7 mouse cellular contexts compared by ENCODE assay signal in the genomic region with DNA sequence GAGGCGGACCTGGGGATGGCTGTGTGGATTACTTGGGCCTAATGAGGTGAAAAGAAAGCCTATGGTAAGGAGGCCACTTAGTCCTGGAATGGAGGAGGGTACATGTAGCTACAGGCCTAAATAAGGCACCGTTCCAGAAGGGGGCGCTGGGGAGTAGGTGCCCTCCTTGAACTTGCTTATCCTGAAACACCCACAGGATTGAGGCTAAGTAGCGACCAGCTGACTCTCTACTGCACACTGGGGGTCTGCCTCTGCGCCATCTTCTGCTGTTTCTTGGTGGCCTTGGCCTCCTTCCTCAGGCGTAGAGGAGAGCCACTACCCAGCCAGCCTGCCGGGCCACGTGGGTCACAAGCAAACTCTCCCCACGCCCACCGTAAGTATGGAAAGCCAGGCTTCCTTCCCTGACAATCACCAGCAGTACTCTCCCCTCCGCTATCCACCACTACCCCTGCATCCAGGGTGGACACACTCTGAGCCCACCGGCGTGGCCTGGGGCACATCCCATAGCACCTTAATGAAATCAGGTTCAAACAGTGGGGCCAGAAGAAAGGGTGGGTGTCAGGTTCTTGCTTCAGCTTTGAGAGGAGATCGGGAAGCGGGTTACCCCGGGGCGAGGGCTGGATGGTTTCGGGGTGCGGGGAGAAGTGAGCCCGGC. TPM values are rescaled to one million over a fixed set of nuclear protein-coding genes. Genes with fewer than 3 reads are reported as not detected.
DNase-seq lines count a peak whose midpoint lies in the region; ATAC-seq and TF ChIP-seq lines count a peak whose summit lies in the region.

No protein-coding gene starts in this region.

- peak; percentile 43; the same call in 1 of the 2 replicates for ATAC-seq in hindbrain, embryonic 15.5 days (ENCODE audit: low FRiP score, low read depth)
- ATAC-seq in liver, embryonic 16.5 days (ENCODE audit: low read depth): no peak

- no peak; the same call in 1 of the 2 replicates for TF ChIP-seq RAD21 in CH12.LX (IDR thresholded peaks at IDR 0.05; ENCODE audit: low read depth, low read length)

- in situ Hi-C loops in CH12.LX (cut with MboI; ENCODE audit: low pct_ligation_motif_present, low pct_unique_long_range_greater_than_20kb, low sequenced_read_pairs): no loop called here

- no peak for TF ChIP-seq EP300 in CH12.LX (IDR thresholded peaks at IDR 0.05; ENCODE audit: low read length)

- H3K36me3 ChIP-seq in CH12.LX (replicated peaks in 1 of 2; ENCODE audit: control insufficient read depth in 1 of 2, insufficient read depth in 1 of 2, low read length in 1 of 2): peaks cover 53 to 81% of the 10 kb centered on the region in 2 experiments
- H3K36me3 ChIP-seq in hindbrain, embryonic 15.5 days: peaks cover 4% of the 10 kb centered on the region; the same call in 1 of the 2 replicates
- H3K36me3 ChIP-seq in liver, embryonic 16.5 days (ENCODE audit: control insufficient read depth, insufficient read depth): no peaks in the 10 kb centered on the region

- H3K9ac ChIP-seq in CH12.LX (ENCODE audit: insufficient read depth, low read depth): no peak overlapping the region
- H3K9ac ChIP-seq in hindbrain, embryonic 15.5 days: peak overlapping the region; percentile 42; the same call in 1 of the 2 replicates
- H3K9ac ChIP-seq in liver, embryonic 16.5 days (ENCODE audit: low read depth, low read length): no peak overlapping the region

- H3K9me3 ChIP-seq in CH12.LX (replicated peaks; ENCODE audit: low read length): no peaks in the 10 kb centered on the region
- H3K9me3 ChIP-seq in hindbrain, embryonic 15.5 days: no peaks in the 10 kb centered on the region
- no peaks in the 10 kb centered on the region for H3K9me3 ChIP-seq in liver, embryonic 16.5 days (replicated peaks; ENCODE audit: control insufficient read depth, low read length)

- H3K4me2 ChIP-seq in CH12.LX (ENCODE audit: insufficient read depth, low read depth, poor library complexity, severe bottlenecking): no peak overlapping the region
- peak overlapping the region; percentile 89 for H3K4me2 ChIP-seq in hindbrain, embryonic 15.5 days
- H3K4me2 ChIP-seq in liver, embryonic 16.5 days (ENCODE audit: low read depth, low read length): peak overlapping the region; percentile 50

- dilution Hi-C loops in CH12.LX (cut with MboI; ENCODE audit: extremely low pct_ligation_motif_present, extremely low pct_unique_long_range_greater_than_20kb, low sequenced_read_pairs): no loop called here

- peaks cover 40% of the 10 kb centered on the region for H3K79me2 ChIP-seq in CH12.LX (replicated peaks; ENCODE audit: control insufficient read depth, extremely low read depth, insufficient read depth, poor library complexity, severe bottlenecking)

- no peaks in the 10 kb centered on the region for H3K27me3 ChIP-seq in CH12.LX (replicated peaks)
- no peaks in the 10 kb centered on the region for H3K27me3 ChIP-seq in hindbrain, embryonic 15.5 days
- H3K27me3 ChIP-seq in liver, embryonic 16.5 days (ENCODE audit: control insufficient read depth, insufficient read depth, low read depth, low read length): peaks cover 2% of the 10 kb centered on the region; the same call in 1 of the 2 replicates

- H3K4me1 ChIP-seq in CH12.LX (ENCODE audit: control insufficient read depth in 1 of 2, insufficient read depth in 2 of 2): peaks cover 7 to 44% of the 10 kb centered on the region in 2 experiments
- H3K4me1 ChIP-seq in hindbrain, embryonic 15.5 days (replicated peaks): peaks cover 13% of the 10 kb centered on the region
- no peaks in the 10 kb centered on the region for H3K4me1 ChIP-seq in liver, embryonic 16.5 days (ENCODE audit: control insufficient read depth, low read depth, low read length)
- peaks cover 10% of the 10 kb centered on the region for H3K4me1 ChIP-seq in olfactory bulb, adult 2 months (ENCODE audit: control insufficient read depth, insufficient read depth, low read length)

- WGBS in hindbrain, embryonic 15.5 days: 13% methylated on average over 20 of the region's 20 CpGs
- WGBS in liver, embryonic 16.5 days (ENCODE audit: insufficient replicate concordance): 20% methylated on average over 20 of the region's 20 CpGs
- 29% methylated on average over 20 of the region's 20 CpGs for WGBS in olfactory bulb, adult 2 months

- no peak; the same call in 1 of the 2 replicates for TF ChIP-seq POLR2A in CH12.LX (IDR thresholded peaks at IDR 0.05; ENCODE audit: low read depth, low read length)
- no peak for TF ChIP-seq POLR2A in olfactory bulb, adult 2 months (IDR thresholded peaks at IDR 0.05; ENCODE audit: insufficient read depth, low read depth, low read length)

- no peak overlapping the region for H3K4me3 ChIP-seq in CH12.LX (replicated peaks in 1 of 3; ENCODE audit: low read depth in 2 of 3, low read length in 2 of 3, poor library complexity in 1 of 3)
- H3K4me3 ChIP-seq in hindbrain, embryonic 15.5 days: peak overlapping the region; percentile 43
- peak overlapping the region; percentile 30 for H3K4me3 ChIP-seq in liver, embryonic 16.5 days (ENCODE audit: low read depth, low read length)
- peak overlapping the region; percentile 38 for H3K4me3 ChIP-seq in olfactory bulb, adult 2 months (ENCODE audit: insufficient read depth, low read depth, low read length)

- peak; percentile 61 to 83 for TF ChIP-seq CTCF in CH12.LX (conservative IDR thresholded peaks at IDR 0.05 in 1 of 2, IDR thresholded peaks at IDR 0.05 in 1 of 2; ENCODE audit: low read depth in 2 of 2, low read length in 2 of 2)
- 0 out of 2 replicates have a peak, but pooled peaks have one; percentile 3 for TF ChIP-seq CTCF in olfactory bulb, adult 2 months (IDR thresholded peaks at IDR 0.05; ENCODE audit: insufficient read depth, low read depth, low read length)

- no peak overlapping the region for H3K27ac ChIP-seq in CH12.LX (ENCODE audit: insufficient read depth, low read depth)
- H3K27ac ChIP-seq in hindbrain, embryonic 15.5 days (replicated peaks): no peak overlapping the region
- no peak overlapping the region for H3K27ac ChIP-seq in liver, embryonic 16.5 days (ENCODE audit: low read length)
- H3K27ac ChIP-seq in olfactory bulb, adult 2 months (ENCODE audit: insufficient read depth, low read depth, low read length): no peak overlapping the region

- DNase-seq in 416B (ENCODE audit: low read depth) (peak; percentile 60), CH12.LX (ENCODE audit: extremely low read depth) (peak; percentile 71)
- DNase-seq in embryo, embryonic 11.5 days (ENCODE audit: low read depth, low spot score): peak; percentile 22
- no peak for DNase-seq in left cerebral cortex, adult 11 months (ENCODE audit: low spot score)

TF ChIP-seq in CH12.LX, 34 proteins besides CTCF, POLR2A, EP300 and RAD21:
- TF ChIP-seq SMC3 (IDR thresholded peaks at IDR 0.05; ENCODE audit: low read depth, low read length) (no peak; the same call in 1 of the 2 replicates), IRF4 (IDR thresholded peaks at IDR 0.05; ENCODE audit: low read depth, low read length) (no peak), UBTF (IDR thresholded peaks at IDR 0.05; ENCODE audit: low read depth, low read length) (no peak), JUND (conservative IDR thresholded peaks at IDR 0.05; ENCODE audit: low read depth, low read length) (no peak), CHD2 (IDR thresholded peaks at IDR 0.05; ENCODE audit: low read length) (no peak), HCFC1 (IDR thresholded peaks at IDR 0.05; ENCODE audit: low read depth, low read length) (no peak), TCF12 (IDR thresholded peaks at IDR 0.05; ENCODE audit: low read depth, low read length) (no peak), CHD1 (IDR thresholded peaks at IDR 0.05; ENCODE audit: low read depth, low read length) (no peak), USF2 (conservative IDR thresholded peaks at IDR 0.05; ENCODE audit: low read depth, low read length) (no peak), KAT2A (IDR thresholded peaks at IDR 0.05; ENCODE audit: insufficient replicate concordance, low read length) (no peak), NRF1 (IDR thresholded peaks at IDR 0.05; ENCODE audit: low read depth, low read length) (no peak), SIN3A (IDR thresholded peaks at IDR 0.05; ENCODE audit: low read length) (no peak), MAZ (IDR thresholded peaks at IDR 0.05; ENCODE audit: low read depth, low read length) (no peak), POLR2AphosphoS2 (IDR thresholded peaks at IDR 0.05; ENCODE audit: low read depth, low read length) (no peak)

RNA-seq across cellular contexts. Expression of a gene that starts 20.2 kb away (rescaled TPM):
- total RNA-seq in CH12.LX (2012; rRNA removed) (260 and 365 TPM in 2 replicates), CH12.LX (2014; rRNA removed) (338 and 355 TPM in 2 replicates)
- polyA plus RNA-seq in CH12.LX (2012; ENCODE audit: insufficient read length, low read depth): 299 and 356 TPM in 2 replicates
- 1.3 and 1.4 TPM in 2 replicates for polyA plus RNA-seq in hindbrain, embryonic 15.5 days (2015; fragmentation: Nextera tagmentation; extraction: Ambion mirVana)
- polyA plus RNA-seq in liver, embryonic 16.5 days (2015; fragmentation: Nextera tagmentation; extraction: Ambion mirVana): 4.0 and 4.8 TPM in 2 replicates
- not detected in 2 replicates for polyA plus RNA-seq in olfactory bulb, adult 2 months (2012; ENCODE audit: insufficient read depth, insufficient read length, low replicate concordance, missing spikeins)

RNA-seq across cellular contexts. Expression of a gene that starts 28.1 kb away (rescaled TPM):
- total RNA-seq in CH12.LX (2012; rRNA removed): 56.7 and 65.3 TPM in 2 replicates
- total RNA-seq in CH12.LX (2014; rRNA removed): 51.9 and 54.7 TPM in 2 replicates
- polyA plus RNA-seq in CH12.LX (2012; ENCODE audit: insufficient read length, low read depth): 38.9 and 48.1 TPM in 2 replicates
- 367 and 410 TPM in 2 replicates for polyA plus RNA-seq in hindbrain, embryonic 15.5 days (2015; fragmentation: Nextera tagmentation; extraction: Ambion mirVana)
- 17.5 and 19.5 TPM in 2 replicates for polyA plus RNA-seq in liver, embryonic 16.5 days (2015; fragmentation: Nextera tagmentation; extraction: Ambion mirVana)
- not detected in 2 replicates for polyA plus RNA-seq in olfactory bulb, adult 2 months (2012; ENCODE audit: insufficient read depth, insufficient read length, low replicate concordance, missing spikeins)

Comparison
In these comparisons a context has a peak if more than half of its experiments do, and no peak if none do; other contexts are left out.
1. H3K4me3 ChIP-seq: peak in hindbrain, embryonic 15.5 days (single experiment), liver, embryonic 16.5 days (single experiment) and olfactory bulb, adult 2 months (single experiment); none in CH12.LX (0 of 3).
2. RNA of a gene that starts 20.2 kb away (polyA plus RNA-seq): 299 to 356 TPM in CH12.LX; 4.0 to 4.8 TPM in liver, embryonic 16.5 days, 1.3 to 1.4 TPM in hindbrain, embryonic 15.5 days and not detected in olfactory bulb, adult 2 months; every median in the first group is over 10 times any median in the second.